Mouse (Mus musculus) retina, embryonic 14.5 days (tissue): ENCODE data around the gene Tmem102.

Experiments used
- DNase-seq: peaks from one replicate; pipeline ENCODE4 v3.0.0-alpha.2; 2015; ENCODE audit warnings: low spot score

Gene Tmem102

DNA sequence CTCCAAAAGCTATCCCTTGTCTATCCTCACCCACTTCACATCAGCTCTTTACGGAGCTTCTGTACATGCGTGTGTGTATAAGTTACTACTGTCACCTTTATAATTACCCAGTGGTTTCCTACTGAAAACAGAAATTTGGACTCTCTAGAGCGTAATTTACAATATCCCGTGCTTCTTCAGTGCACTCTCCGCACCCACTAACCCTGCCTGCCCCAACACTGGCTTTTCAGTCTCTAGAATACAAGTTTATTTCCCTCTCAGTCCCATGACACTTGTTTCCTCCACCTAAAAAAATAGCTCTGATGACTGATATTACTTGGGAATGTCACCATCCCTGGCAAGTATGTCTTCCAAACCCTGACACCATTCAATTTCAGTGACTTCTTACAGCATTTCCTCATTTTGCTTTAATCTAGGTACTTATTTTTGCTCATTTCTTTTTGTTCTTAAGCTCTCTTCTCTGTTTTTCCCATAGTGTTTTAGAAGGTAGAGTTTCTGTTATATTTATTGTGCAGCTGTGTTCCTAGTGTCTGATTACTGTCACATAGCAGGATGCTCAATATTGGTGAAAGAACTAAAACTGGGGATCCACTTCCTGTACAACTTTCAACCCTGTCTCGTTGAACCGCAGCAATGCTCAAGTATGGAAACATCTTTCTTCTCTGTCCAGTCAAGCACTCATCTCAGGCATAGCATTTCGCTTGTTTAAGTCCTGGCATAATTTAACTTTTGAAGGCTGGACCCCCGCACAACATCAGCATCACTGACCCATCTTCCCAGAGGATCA is 47.9 kb downstream of the Tmem102 start:
- DNase-seq = no peak

DNA sequence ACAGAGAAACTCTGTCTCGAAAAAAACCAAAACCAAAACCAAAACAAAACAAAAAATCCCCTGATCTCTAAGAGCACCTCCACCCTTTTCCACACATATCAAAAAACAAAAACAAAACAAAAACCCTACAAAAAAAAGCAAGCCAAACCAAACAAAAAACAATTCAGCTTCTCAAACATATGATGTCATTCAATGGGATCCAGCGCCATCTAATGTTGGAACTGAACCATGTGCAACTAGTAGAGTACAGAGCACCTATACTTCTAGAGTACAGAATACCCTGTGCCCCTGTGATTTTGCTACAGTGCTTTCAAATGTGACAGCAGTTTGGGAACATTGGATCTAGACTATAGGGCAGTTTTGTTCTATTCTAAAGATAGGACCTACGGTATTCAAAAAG is 50.7 kb downstream of the Tmem102 start:
- DNase-seq = peak; percentile 80

DNA sequence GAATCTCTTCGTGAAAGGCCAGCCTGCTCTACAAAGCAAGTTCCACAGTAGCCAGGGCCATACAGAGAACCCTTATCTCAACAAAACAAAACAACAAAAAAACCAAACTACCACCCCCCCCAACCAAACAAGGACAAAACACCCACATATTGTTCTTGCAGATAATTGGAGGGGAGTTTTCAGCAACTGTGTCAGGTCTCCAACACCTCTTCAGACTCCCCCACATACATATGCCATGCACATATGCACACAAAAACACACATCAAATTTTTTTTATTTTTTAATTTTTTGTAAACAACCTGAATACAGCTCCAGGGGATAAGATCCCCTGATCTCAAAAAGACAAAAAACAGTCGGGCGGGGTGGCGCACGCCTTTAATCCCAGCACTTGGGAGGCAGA is 51.2 kb downstream of the Tmem102 start:
- DNase-seq = no peak
